Mouse (Mus musculus) thymus, postnatal 0 days (tissue): Measurements from ENCODE around the gene Cops8. TPM values are rescaled to one million over a fixed set of nuclear protein-coding genes. Genes with fewer than 3 reads are reported as not detected.
A peak's percentile ranks its signal among the peaks of the same experiment; 100 is the strongest.

ENCODE experiments used
- DNase-seq: peaks from one replicate; pipeline ENCODE4 v3.0.0-alpha.2; 2015; ENCODE audit warnings: low spot score
- polyA plus RNA-seq: library from polyadenylated mRNA; unstranded; fragments of >200 nt; fragmentation: Nextera tagmentation; extraction: Ambion mirVana; gene quantifications from 2 replicates; pipeline ENCODE4 v1.2.1, GENCODE M21; 2015

Cops8 gene
- 96.4 and 106 TPM in 2 replicates for polyA plus RNA-seq

GRCm38 (mm10) chr1:90602759-90603560 lies at the start of gene Cops8:
Gene Cops8 (plus strand): TSS chr1:90602981.
- DNase-seq = peak; percentile 95

GRCm38 (mm10) chr1:90557140-90557539 lies 45.6 kb upstream of the Cops8 start:
- peak; percentile 10 for DNase-seq

GRCm38 (mm10) chr1:90560942-90561726 lies 41.6 kb upstream of the Cops8 start:
- no peak for DNase-seq

GRCm38 (mm10) chr1:90563945-90564344 lies 38.8 kb upstream of the Cops8 start:
- DNase-seq = no peak

- no peak for DNase-seq
These were observed 35.9 kb upstream of the Cops8 start for GRCm38 (mm10) chr1:90566664-90567440.

GRCm38 (mm10) chr1:90573831-90574230 lies 28.9 kb upstream of the Cops8 start:
- no peak for DNase-seq

GRCm38 (mm10) chr1:90574845-90575244 lies 27.9 kb upstream of the Cops8 start:
- no peak for DNase-seq

- no peak for DNase-seq
These were observed 25.4 kb upstream of the Cops8 start for GRCm38 (mm10) chr1:90577417-90577816.

- DNase-seq = no peak
These were observed 20.1 kb upstream of the Cops8 start for GRCm38 (mm10) chr1:90582635-90583034.

GRCm38 (mm10) chr1:90588021-90588734 lies 14.6 kb upstream of the Cops8 start:
- peak; percentile 36 for DNase-seq

- peak; percentile 43 for DNase-seq
These were observed 12.0 kb upstream of the Cops8 start for GRCm38 (mm10) chr1:90590797-90591196.

GRCm38 (mm10) chr1:90592784-90593183 lies 10.0 kb upstream of the Cops8 start:
- DNase-seq = peak; percentile 56

GRCm38 (mm10) chr1:90599226-90599625 lies 3.6 kb upstream of the Cops8 start:
- no peak for DNase-seq

- DNase-seq = no peak
These were observed 1.7 kb upstream of the Cops8 start for GRCm38 (mm10) chr1:90601096-90601495.

- no peak for DNase-seq
These were observed 743 bp downstream of the Cops8 start for GRCm38 (mm10) chr1:90603561-90603887.

- no peak for DNase-seq
These were observed 6.6 kb downstream of the Cops8 start for GRCm38 (mm10) chr1:90609363-90609762.

- DNase-seq = no peak
These were observed 14.5 kb downstream of the Cops8 start for GRCm38 (mm10) chr1:90617258-90617657.

- DNase-seq = no peak
These were observed 30.7 kb downstream of the Cops8 start for GRCm38 (mm10) chr1:90633415-90634030.

- DNase-seq = no peak
These were observed 31.5 kb downstream of the Cops8 start for GRCm38 (mm10) chr1:90634205-90634745.

- DNase-seq = no peak
These were observed 35.6 kb downstream of the Cops8 start for GRCm38 (mm10) chr1:90638335-90638734.
